Mouse (Mus musculus): ENCODE measurements around the gene Ctbp1. TPM values are rescaled to one million over a fixed set of nuclear protein-coding genes. Genes with fewer than 3 reads are reported as not detected.
A peak's percentile ranks its signal among the peaks of the same experiment; 100 is the strongest.

The Ctbp1 gene
- polyA plus RNA-seq, 1 experiment from 2014 or later, result 250 TPM

GRCm38 (mm10) chr5:33244377-33244920 is 30.3 kb downstream of the Ctbp1 start:
- H3K4me3 ChIP-seq, result no peak overlapping the region
- peaks cover 73% of the 10 kb centered on the region for H3K36me3 ChIP-seq
- no peak overlapping the region for H3K4me2 ChIP-seq
- 59% methylated on average over 5 of the region's 5 CpGs for WGBS
- H3K9ac ChIP-seq, result no peak overlapping the region
- H3K9me3 ChIP-seq (replicated peaks), result no peaks in the 10 kb centered on the region
- no peaks in the 10 kb centered on the region for H3K27me3 ChIP-seq (replicated peaks)
- ATAC-seq (ENCODE audit: insufficient number of reproducible peaks, low FRiP score), result no peak
- H3K4me1 ChIP-seq (replicated peaks), result peaks cover 20% of the 10 kb centered on the region
- H3K27ac ChIP-seq (ENCODE audit: poor library complexity, severe bottlenecking), result no peak overlapping the region

GRCm38 (mm10) chr5:33239934-33240333 is 34.9 kb downstream of the Ctbp1 start:
- Histone ChIP-seq H3K9ac (no peak overlapping the region; the same call in 1 of the 2 replicates), H3K27ac (ENCODE audit: poor library complexity, severe bottlenecking) (peak overlapping the region; percentile 64), H3K9me3 (replicated peaks) (no peaks in the 10 kb centered on the region), H3K4me1 (replicated peaks) (peaks cover 55% of the 10 kb centered on the region), H3K27me3 (replicated peaks) (no peaks in the 10 kb centered on the region), H3K4me3 (no peak overlapping the region), H3K4me2 (no peak overlapping the region), H3K36me3 (peaks cover 32% of the 10 kb centered on the region)
- 29% methylated on average over 3 of the region's 3 CpGs for WGBS
- no peak for ATAC-seq (ENCODE audit: insufficient number of reproducible peaks, low FRiP score)

GRCm38 (mm10) chr5:33239111-33239714 is 35.6 kb downstream of the Ctbp1 start:
- no peaks in the 10 kb centered on the region for H3K27me3 ChIP-seq (replicated peaks)
- no peak for ATAC-seq (ENCODE audit: insufficient number of reproducible peaks, low FRiP score)
- H3K4me2 ChIP-seq, result no peak overlapping the region
- 68% methylated on average over 3 of the region's 3 CpGs for WGBS
- H3K4me3 ChIP-seq, result no peak overlapping the region
- peaks cover 29% of the 10 kb centered on the region for H3K36me3 ChIP-seq
- no peaks in the 10 kb centered on the region for H3K9me3 ChIP-seq (replicated peaks)
- H3K9ac ChIP-seq, result no peak overlapping the region
- H3K27ac ChIP-seq (ENCODE audit: poor library complexity, severe bottlenecking), result peak overlapping the region; percentile 64
- peaks cover 62% of the 10 kb centered on the region for H3K4me1 ChIP-seq (replicated peaks)

- no peak overlapping the region for H3K27ac ChIP-seq (ENCODE audit: poor library complexity, severe bottlenecking)
Observed at GRCm38 (mm10) chr5:33238256-33238645, 36.5 kb downstream of the Ctbp1 start.

GRCm38 (mm10) chr5:33237600-33238255 is 37.1 kb downstream of the Ctbp1 start:
- Histone ChIP-seq H3K9ac (no peak overlapping the region), H3K27me3 (replicated peaks) (no peaks in the 10 kb centered on the region), H3K4me3 (no peak overlapping the region), H3K4me2 (no peak overlapping the region), H3K4me1 (replicated peaks) (peaks cover 77% of the 10 kb centered on the region), H3K27ac (ENCODE audit: poor library complexity, severe bottlenecking) (no peak overlapping the region), H3K36me3 (peaks cover 16% of the 10 kb centered on the region), H3K9me3 (replicated peaks) (no peaks in the 10 kb centered on the region)
- 80% methylated on average over 11 of the region's 11 CpGs for WGBS
- no peak for ATAC-seq (ENCODE audit: insufficient number of reproducible peaks, low FRiP score)

More at GRCm38 (mm10) chr5:33238256-33238645, 36.5 kb downstream of the Ctbp1 start:
- 71% methylated on average over 3 of the region's 3 CpGs for WGBS
- H3K4me3 ChIP-seq, result no peak overlapping the region
- no peaks in the 10 kb centered on the region for H3K27me3 ChIP-seq (replicated peaks)
- H3K4me2 ChIP-seq, result no peak overlapping the region
- H3K36me3 ChIP-seq, result peaks cover 21% of the 10 kb centered on the region
- ATAC-seq (ENCODE audit: insufficient number of reproducible peaks, low FRiP score), result no peak
- no peak overlapping the region for H3K9ac ChIP-seq
- peaks cover 72% of the 10 kb centered on the region for H3K4me1 ChIP-seq (replicated peaks)
- no peaks in the 10 kb centered on the region for H3K9me3 ChIP-seq (replicated peaks)

- no peaks in the 10 kb centered on the region for H3K27me3 ChIP-seq (replicated peaks)
- H3K4me2 ChIP-seq, result peak overlapping the region; percentile 60
- no peaks in the 10 kb centered on the region for H3K9me3 ChIP-seq (replicated peaks)
- peak overlapping the region; percentile 44 for H3K9ac ChIP-seq
- ATAC-seq (ENCODE audit: insufficient number of reproducible peaks, low FRiP score), result peak; percentile 86
- 8% methylated on average over 13 of the region's 13 CpGs for WGBS
- H3K36me3 ChIP-seq, result no peaks in the 10 kb centered on the region
- H3K4me1 ChIP-seq (replicated peaks), result peaks cover 83% of the 10 kb centered on the region
- H3K27ac ChIP-seq (ENCODE audit: poor library complexity, severe bottlenecking), result peak overlapping the region; percentile 96
- H3K4me3 ChIP-seq, result peak overlapping the region; percentile 11; the same call in 1 of the 2 replicates
Observed at GRCm38 (mm10) chr5:33234391-33235031, 40.3 kb downstream of the Ctbp1 start.

GRCm38 (mm10) chr5:33232791-33233190 is 42.0 kb downstream of the Ctbp1 start:
- no peak overlapping the region for H3K27ac ChIP-seq (ENCODE audit: poor library complexity, severe bottlenecking)
- H3K9ac ChIP-seq, result no peak overlapping the region
- no peaks in the 10 kb centered on the region for H3K36me3 ChIP-seq
- H3K4me2 ChIP-seq, result no peak overlapping the region
- no peaks in the 10 kb centered on the region for H3K27me3 ChIP-seq (replicated peaks)
- ATAC-seq (ENCODE audit: insufficient number of reproducible peaks, low FRiP score), result no peak
- WGBS, result 69% methylated on average over 5 of the region's 5 CpGs
- no peak overlapping the region for H3K4me3 ChIP-seq
- H3K9me3 ChIP-seq (replicated peaks), result no peaks in the 10 kb centered on the region
- H3K4me1 ChIP-seq (replicated peaks), result peaks cover 83% of the 10 kb centered on the region

- no peaks in the 10 kb centered on the region for H3K9me3 ChIP-seq (replicated peaks)
- 43% methylated on average over 5 of the region's 5 CpGs for WGBS
- H3K9ac ChIP-seq, result no peak overlapping the region
- H3K4me2 ChIP-seq, result no peak overlapping the region; the same call in 1 of the 2 replicates
- no peaks in the 10 kb centered on the region for H3K27me3 ChIP-seq (replicated peaks)
- H3K36me3 ChIP-seq, result no peaks in the 10 kb centered on the region
- H3K4me1 ChIP-seq (replicated peaks), result peaks cover 68% of the 10 kb centered on the region
- peak overlapping the region; percentile 20 for H3K27ac ChIP-seq (ENCODE audit: poor library complexity, severe bottlenecking)
- H3K4me3 ChIP-seq, result no peak overlapping the region
- ATAC-seq (ENCODE audit: insufficient number of reproducible peaks, low FRiP score), result no peak
Observed at GRCm38 (mm10) chr5:33230285-33230684, 44.5 kb downstream of the Ctbp1 start.

- no peak overlapping the region for H3K4me2 ChIP-seq
- no peak overlapping the region for H3K9ac ChIP-seq
- ATAC-seq (ENCODE audit: insufficient number of reproducible peaks, low FRiP score), result peak; percentile 38; the same call in 1 of the 2 replicates
- no peaks in the 10 kb centered on the region for H3K9me3 ChIP-seq (replicated peaks)
- H3K36me3 ChIP-seq, result no peaks in the 10 kb centered on the region
- H3K4me1 ChIP-seq (replicated peaks), result peaks cover 67% of the 10 kb centered on the region
- WGBS, result 49% methylated on average over 5 of the region's 5 CpGs
- H3K4me3 ChIP-seq, result no peak overlapping the region
- no peaks in the 10 kb centered on the region for H3K27me3 ChIP-seq (replicated peaks)
- peak overlapping the region; percentile 66 for H3K27ac ChIP-seq (ENCODE audit: poor library complexity, severe bottlenecking)
Observed at GRCm38 (mm10) chr5:33228428-33228827, 46.4 kb downstream of the Ctbp1 start.

GRCm38 (mm10) chr5:33225673-33226072 is 49.1 kb downstream of the Ctbp1 start:
- Histone ChIP-seq H3K4me2 (no peak overlapping the region), H3K9ac (no peak overlapping the region), H3K4me3 (no peak overlapping the region), H3K4me1 (replicated peaks) (peaks cover 77% of the 10 kb centered on the region), H3K27ac (ENCODE audit: poor library complexity, severe bottlenecking) (peak overlapping the region; percentile 61), H3K27me3 (replicated peaks) (no peaks in the 10 kb centered on the region), H3K36me3 (no peaks in the 10 kb centered on the region), H3K9me3 (replicated peaks) (no peaks in the 10 kb centered on the region)
- 87% methylated on average over 5 of the region's 5 CpGs for WGBS
- ATAC-seq (ENCODE audit: insufficient number of reproducible peaks, low FRiP score), result no peak

GRCm38 (mm10) chr5:33224491-33224890 is 50.3 kb downstream of the Ctbp1 start:
- Histone ChIP-seq H3K4me2 (no peak overlapping the region), H3K27me3 (replicated peaks) (no peaks in the 10 kb centered on the region), H3K9ac (no peak overlapping the region), H3K27ac (ENCODE audit: poor library complexity, severe bottlenecking) (peak overlapping the region; percentile 61), H3K4me1 (replicated peaks) (peaks cover 77% of the 10 kb centered on the region), H3K4me3 (no peak overlapping the region), H3K36me3 (no peaks in the 10 kb centered on the region), H3K9me3 (replicated peaks) (no peaks in the 10 kb centered on the region)
- WGBS, result 51% methylated on average over 7 of the region's 7 CpGs
- no peak for ATAC-seq (ENCODE audit: insufficient number of reproducible peaks, low FRiP score)

Measured in heart, embryonic 12.5 days (tissue).